Mouse (Mus musculus) cortical plate, adult 2 months (tissue): ENCODE data around the gene Plcd1.

ENCODE experiments used
- CTCF ChIP-seq: fragments of 200-500 bp; IDR thresholded peaks from 2 replicates; pipeline ENCODE4 v1.5.1; 2011; ENCODE audit warnings: mild to moderate bottlenecking, control low read depth, low read length; ENCODE audit not compliant: insufficient read depth; ENCODE audit errors: extremely low read depth
- POLR2A ChIP-seq: fragments of 200-500 bp; IDR thresholded peaks from 2 replicates; pipeline ENCODE4 v1.6.1; 2011; ENCODE audit warnings: mild to moderate bottlenecking, low read length, control low read depth; ENCODE audit not compliant: insufficient read depth; ENCODE audit errors: extremely low read depth

- 0 out of 2 replicates have a peak, but pooled peaks have one; percentile 22 for TF ChIP-seq POLR2A
- TF ChIP-seq CTCF: no peak
These were observed at the start of gene Plcd1 for GRCm38 (mm10) chr9:119093419-119094295.
